ENCODE assay signal across 22 mouse cellular contexts in genomic region chr6:113579306-113579705, GRCm38 (mm10). TPM values are rescaled to one million over a fixed set of nuclear protein-coding genes. Genes with fewer than 3 reads are reported as not detected.
"Had no signal": no experiment of that assay in that cellular context is flagged by ENCODE, and none has a peak within 500 bp of the region (broad histone marks: within the 10 kb centered on the region; RNA-seq: fewer than 3 reads in every experiment).

No protein-coding gene starts in this region.

- H3K4me2 ChIP-seq: neural tube, embryonic 12.5 days; neural tube, embryonic 13.5 days; neural tube, embryonic 15.5 days; stomach, embryonic 15.5 days had no signal

- H3K36me3 ChIP-seq: neural tube, embryonic 13.5 days; neural tube, embryonic 15.5 days; stomach, embryonic 15.5 days had no signal

- H3K27me3 ChIP-seq: neural tube, embryonic 12.5 days; neural tube, embryonic 13.5 days; neural tube, embryonic 15.5 days; stomach, embryonic 15.5 days had no signal

- H3K9me3 ChIP-seq: neural tube, embryonic 12.5 days; neural tube, embryonic 13.5 days; neural tube, embryonic 15.5 days; stomach, embryonic 15.5 days had no signal

- H3K9ac ChIP-seq: neural tube, embryonic 12.5 days; neural tube, embryonic 13.5 days; neural tube, embryonic 15.5 days; stomach, embryonic 15.5 days had no signal

- DNase-seq: right cerebral cortex, adult 18-20 months; right cerebral cortex, postnatal 14 days; right cerebral cortex, postnatal 25 days; right cerebral cortex, postnatal 4 days; spleen, adult 18-20 months; thymus, adult 18-20 months; thymus, adult 2 months; thymus, postnatal 14 days; thymus, postnatal 25 days; thymus, postnatal 36 days; thymus, postnatal 4 days had no signal

- H3K4me1 ChIP-seq: neural tube, embryonic 12.5 days; neural tube, embryonic 13.5 days; neural tube, embryonic 15.5 days; stomach, embryonic 15.5 days had no signal

- H3K4me3 ChIP-seq: neural tube, embryonic 12.5 days; neural tube, embryonic 13.5 days; neural tube, embryonic 15.5 days; stomach, embryonic 15.5 days had no signal

- H3K27ac ChIP-seq: neural tube, embryonic 12.5 days; neural tube, embryonic 13.5 days; neural tube, embryonic 15.5 days; stomach, embryonic 15.5 days; stomach, postnatal 0 days had no signal

RNA-seq across cellular contexts. Expression of gene Fancd2os, which starts 21.2 kb away (rescaled TPM):
- total RNA-seq: neutrophil, adult 5-6 weeks had no signal
- polyA plus RNA-seq: neural tube, embryonic 11.5 days; neural tube, embryonic 14.5 days; neural tube, embryonic 15.5 days; small intestine, adult 2 months; spleen, adult 2 months; stomach, postnatal 0 days; thymus, adult 2 months; urinary bladder, adult 2 months had no signal
